Mouse (Mus musculus): ENCODE measurements at regions not wholly inside any gene's neighbourhood (a gene's known extent, or its start where the extent isn't known, plus 50 kb on each side); places are given as distances from the start of the nearest gene placed in this dataset.

DNA sequence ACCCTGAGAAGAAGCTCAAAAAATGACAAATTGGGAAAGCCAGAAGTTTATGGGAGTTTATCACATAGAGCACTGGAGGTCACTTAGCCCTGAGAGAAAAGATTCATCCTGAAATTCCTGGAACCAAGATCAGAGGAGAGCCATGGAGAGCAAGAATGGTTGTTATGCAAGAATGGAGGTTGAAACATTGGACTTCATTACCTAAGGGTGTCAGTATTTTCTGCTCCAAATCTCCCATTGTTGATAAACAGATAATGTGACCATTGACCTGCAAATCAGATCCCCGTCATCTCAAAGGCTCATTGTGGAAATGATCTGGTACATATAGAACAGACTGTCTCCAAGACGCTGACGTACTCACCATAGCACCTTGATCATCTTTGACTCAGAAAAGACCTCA is 1477.6 kb upstream of the Slc10a2 start:
- no peak for DNase-seq (ENCODE audit: low spot score in 2 of 2)

DNA sequence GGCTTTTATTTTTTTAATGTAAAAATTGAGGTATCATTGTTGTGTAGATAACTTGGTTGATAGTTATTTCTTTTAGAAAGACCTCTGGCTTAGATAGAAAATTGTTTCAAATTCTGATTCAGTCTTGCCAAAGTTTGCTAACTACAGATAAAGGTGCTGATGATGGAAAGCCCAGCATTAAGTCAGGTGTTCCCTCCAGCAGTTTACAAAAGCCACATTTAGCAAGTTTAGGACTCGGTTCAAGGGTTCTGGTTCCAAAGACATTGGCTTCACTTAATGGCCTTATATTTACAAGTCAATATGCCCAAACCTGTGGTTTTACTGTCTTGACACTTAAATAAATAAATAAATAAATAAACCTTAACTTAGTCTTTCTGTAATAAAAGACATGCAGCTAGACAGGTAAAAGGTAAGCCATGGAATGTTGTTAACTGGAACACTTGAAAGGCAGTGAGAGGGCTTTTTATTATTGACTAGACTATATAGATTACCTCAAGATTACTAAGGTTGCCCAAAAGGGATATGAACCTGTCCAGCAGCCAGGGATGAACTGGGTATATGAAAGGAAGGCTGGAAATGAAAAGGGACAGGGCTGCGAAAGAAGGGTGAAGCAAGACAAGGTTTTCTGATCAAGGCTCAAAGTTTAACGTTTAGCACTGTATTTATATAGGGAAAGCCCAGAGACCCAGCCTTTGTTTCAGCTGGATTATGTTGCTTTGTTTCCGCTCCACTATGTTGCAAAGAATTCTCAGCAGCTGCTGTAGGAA is 1472.9 kb upstream of the Slc10a2 start:
- no peak for DNase-seq (ENCODE audit: low spot score in 2 of 2)

DNA sequence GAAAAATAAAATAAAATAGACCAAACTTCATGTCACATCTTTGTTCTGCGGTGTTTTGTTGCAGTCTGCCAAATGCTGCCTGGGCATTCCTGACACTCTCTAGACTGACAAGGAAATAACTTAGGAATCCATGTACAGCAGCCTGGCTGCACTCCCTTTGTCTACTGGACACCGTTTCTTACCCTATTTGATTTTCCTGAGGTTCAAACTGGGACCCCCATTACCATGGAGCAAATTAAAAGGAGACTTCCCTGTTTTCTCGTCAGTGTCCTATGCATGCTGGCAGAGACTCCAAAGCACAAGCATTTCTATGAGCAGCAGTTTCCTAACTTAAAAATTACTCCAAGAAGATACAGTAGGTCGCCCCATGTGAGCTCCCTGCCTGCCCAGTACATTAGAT is 1470.1 kb upstream of the Slc10a2 start:
- no peak for DNase-seq (ENCODE audit: low spot score in 2 of 2)

DNA sequence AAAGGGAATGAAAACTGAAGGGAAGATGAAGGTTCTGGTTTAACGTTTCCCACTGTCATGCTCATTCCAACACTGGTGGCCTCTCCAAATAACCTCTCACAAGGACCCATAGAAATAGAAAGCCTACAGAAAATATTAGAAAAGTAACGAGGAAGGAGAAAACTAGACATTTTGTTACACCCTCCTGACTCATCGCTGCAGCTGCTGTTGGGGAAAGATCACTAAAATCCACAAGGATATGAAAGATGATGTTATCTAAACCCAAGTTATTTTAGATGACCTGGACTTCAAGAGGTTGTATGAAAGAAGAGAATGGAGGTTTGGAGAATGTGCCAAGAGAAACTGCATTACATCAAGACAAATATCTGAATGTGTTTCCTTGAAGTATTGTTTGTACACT is 1468.3 kb upstream of the Slc10a2 start:
- DNase-seq (ENCODE audit: low spot score in 2 of 2), result no peak

DNA sequence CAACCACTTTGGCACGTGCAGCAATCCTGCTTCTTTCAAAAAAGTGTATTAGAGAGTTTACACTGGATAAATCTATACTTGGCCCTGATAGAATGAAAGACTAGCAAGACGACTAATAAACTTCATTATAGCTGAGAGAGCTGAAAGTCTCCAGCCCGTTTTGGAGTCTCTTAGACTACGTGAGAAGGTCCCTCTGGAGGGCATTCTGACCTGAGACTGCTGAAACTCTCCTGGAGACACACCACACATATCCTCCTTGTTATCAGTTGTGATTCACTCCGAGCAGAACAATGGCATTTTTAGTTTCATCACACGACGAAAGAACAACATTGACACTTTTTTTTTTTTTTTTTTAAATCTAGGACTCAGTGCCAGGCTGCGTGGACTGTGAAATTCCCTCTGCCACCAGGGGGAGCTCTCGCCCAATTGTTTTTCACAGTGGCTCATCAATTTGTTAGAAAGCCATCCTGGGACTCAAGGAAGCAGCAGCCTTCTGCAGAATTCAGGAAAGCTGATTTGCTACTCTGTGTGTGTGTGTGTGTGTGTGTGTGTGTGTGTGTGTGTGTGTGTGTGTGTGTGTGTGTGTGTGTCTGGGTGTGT is 1467.0 kb upstream of the Slc10a2 start:
- DNase-seq (ENCODE audit: low spot score in 2 of 2), result peak; percentile 3 to 89

DNA sequence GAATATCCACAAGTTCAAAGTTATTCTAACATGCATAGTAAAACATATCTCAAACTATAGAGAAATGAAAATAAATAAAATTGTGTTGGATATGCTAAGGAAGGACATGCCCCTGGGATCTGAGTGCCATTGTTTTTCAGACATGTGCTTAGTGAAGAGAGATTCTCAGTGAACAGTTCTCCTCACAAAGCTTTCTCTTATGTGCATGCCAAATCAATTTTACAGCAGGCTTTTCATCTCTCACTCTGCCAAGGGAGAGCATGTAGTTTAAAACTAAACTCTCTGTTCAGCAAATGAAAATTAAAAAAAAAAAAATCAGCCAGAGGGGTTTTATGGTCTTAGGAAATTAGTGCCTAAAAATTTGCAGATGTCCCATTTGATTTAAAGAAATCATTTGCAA is 1445.8 kb upstream of the Slc10a2 start:
- no peak for DNase-seq (ENCODE audit: low spot score in 2 of 2)

DNA sequence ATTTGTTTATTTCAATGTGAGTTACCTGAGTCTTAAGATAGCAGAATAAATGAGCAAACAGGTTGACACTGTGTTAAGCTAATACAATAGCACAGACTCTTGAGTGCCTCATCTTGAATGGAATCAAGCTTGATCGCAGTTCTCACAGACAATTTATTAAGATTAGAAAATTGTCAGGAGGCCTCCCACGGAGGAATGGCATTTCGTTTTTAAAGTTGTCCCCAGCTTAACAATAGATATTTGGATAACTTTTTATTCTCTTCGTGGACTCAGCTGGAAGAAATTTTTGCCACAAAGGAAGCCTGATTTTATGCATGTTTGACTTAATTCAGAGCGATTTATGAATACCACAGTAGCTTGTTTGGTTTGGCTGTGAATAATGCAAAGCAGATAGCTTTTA is 1422.0 kb upstream of the Slc10a2 start:
- no peak for DNase-seq (ENCODE audit: low spot score in 2 of 2)

DNA sequence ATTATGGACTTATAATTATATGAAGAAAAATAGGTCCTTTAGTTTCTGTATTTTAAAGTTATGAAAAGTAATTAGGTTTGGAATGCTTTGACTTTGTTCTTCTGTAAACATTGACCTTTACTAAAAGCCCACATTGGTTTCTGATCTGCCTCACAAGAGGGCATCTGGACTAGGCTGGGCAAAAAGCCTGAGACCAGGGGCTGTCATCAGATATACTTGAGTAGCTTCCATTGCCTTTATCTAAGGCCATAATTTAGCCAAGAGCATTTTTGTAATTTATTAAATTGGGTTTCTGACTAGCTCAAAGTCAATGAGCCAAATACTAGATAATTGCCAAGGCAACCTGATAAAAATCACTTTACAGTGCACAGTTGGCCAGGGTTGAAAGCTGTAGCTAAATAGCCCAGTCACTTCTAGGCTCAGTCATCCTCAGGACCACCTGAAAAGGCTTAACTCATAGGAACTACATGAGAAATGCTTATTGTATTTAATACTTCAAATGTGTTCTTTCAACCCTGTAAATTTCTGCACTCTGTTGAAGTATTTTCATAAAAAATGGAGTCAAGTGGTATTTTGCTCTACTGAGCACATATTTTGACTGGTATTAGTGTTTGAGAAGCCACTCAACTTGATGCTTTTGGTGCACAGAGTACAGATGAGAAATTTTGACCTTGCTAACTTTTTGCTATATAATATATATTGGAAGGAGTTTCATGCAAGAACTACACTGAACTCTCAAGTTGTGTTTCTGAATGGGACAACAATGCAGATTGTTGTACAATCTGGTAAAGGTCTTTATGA is 1410.9 kb upstream of the Slc10a2 start:
- DNase-seq (ENCODE audit: low spot score in 2 of 2), result no peak

DNA sequence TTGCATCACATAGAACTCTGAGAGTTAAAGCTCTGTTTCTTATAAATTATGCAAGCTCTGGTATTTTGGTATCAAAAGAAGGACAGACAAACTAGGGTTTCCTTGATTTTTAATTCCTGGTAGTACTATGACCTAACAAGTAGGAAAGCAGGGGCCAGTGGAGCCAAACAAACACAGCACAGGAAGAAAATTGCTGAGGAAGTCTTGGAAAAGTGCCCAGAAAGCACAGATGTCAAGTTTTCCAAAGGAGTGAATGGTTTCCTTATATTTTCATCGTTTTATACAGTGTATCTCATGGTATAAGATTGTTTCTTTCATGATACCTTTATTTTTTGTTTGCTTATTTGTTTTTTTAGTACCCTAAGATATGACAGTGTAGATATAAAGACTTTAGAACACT is 1387.3 kb upstream of the Slc10a2 start:
- DNase-seq (ENCODE audit: low spot score in 2 of 2), result peak; percentile 3 to 25

DNA sequence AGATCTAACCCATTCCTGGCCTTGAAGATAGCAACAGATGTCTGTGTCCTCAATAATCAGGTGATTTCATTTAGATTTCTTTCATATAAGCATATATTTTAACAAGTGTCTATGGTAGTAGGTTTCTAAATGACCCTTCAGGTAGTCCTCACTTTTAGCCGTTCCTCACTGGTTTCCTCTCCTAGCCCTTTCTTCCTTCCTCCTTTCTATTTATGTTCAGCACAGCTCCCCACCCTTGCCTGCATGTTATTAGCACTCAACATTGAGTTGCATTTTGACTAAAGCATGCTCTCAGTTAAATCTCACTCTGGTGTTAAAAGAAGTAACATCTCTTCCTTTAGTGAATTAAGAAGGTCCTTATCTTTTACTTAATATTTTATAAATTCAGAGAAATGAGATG is 1376.8 kb upstream of the Slc10a2 start:
- no peak for DNase-seq (ENCODE audit: low spot score in 2 of 2)

DNA sequence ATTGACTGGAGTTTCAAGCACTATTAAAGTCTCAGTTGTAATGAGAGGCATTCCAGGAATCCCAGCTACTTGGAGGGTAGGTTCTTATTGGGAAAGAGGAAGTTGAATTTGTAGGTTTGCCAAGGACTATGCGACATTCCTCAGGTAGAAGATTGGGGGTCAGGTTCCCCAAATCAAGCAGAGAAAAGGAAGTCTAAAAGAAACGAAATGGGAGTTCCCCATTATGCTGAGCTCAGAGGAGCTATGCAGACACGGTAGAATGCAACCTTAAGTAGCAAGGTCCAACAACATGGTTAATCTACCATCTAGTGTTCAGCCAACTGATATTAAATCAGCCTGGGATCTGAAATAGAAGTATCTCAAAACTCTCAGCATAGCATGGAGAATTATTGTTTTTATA is 1365.9 kb upstream of the Slc10a2 start:
- no peak for DNase-seq (ENCODE audit: low spot score in 2 of 2)

DNA sequence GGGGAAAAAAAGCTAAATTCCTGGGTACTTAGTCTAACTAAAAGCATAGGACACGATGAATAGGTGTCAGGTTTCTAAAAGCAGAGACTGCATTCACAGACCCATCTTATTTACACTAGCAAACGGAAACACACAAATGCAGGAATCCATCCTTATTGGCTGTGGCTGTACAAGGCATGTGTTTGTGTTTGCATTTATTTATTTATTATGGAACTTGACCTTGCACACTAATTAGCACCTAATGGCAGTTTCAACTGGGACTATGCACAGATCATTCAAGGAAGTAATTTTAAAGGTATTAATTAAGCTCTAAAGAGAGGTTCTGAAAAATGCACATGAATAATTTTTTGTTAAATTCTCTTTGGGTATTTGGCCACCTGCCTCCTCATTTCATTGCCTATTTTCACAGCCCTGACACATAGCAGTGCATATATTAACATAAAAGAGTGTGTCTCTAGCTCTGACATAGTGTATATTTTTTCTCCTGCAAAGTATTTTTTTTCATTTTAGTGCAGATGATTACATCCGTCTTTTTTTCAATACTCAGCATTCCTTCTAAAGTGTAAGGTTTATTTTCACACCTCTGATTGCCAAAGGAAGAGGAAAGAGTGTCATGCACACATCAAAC is 1351.5 kb upstream of the Slc10a2 start:
- peak in 1 of 2 experiments; percentile 9 for DNase-seq (ENCODE audit: low spot score in 2 of 2)

DNA sequence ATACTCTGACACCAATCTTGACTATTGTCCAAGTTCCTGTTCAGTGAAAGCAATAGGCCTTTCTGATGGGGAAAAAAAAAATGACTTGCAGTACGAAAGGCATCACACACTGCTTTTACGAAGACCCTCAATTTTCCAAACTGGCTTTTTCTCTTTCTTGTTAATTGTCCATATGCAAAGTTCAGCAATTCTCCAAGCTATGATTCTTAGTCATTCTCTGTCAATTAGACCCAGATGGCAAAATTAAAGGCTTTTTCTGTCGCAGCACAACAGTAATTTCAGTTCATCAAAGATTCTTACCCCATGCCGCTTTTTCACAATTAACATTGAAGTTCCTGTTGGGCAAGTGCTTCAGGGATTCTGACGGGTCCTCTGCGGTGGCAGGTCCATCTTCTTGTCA is 1343.2 kb upstream of the Slc10a2 start:
- DNase-seq (ENCODE audit: low spot score in 2 of 2), result no peak

DNA sequence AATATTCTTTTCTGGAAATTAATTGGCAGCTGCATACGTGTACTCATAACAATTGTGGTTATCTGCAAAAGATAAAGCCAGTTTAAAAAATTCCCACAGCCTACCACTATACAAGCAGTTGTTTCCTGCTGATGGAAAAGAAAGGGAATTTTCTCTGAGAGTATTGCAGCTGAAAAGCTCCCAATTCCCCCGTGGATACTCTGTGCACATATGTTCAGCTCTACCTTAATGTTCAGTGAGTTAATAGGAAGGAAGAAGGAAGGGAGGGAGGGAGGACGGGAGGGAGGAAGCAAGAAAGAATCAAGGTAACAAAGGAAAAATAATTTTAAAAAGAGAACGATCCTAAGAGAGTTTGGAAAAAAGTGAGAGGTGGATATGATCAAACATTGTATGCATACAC is 1333.9 kb upstream of the Slc10a2 start:
- DNase-seq (ENCODE audit: low spot score in 2 of 2), result no peak

Measured in left cerebral cortex, adult 9 months (tissue).